Mouse (Mus musculus) frontal cortex, adult 2 months (tissue): ENCODE measurements around the gene Ect2. TPM values are rescaled to one million over a fixed set of nuclear protein-coding genes. Genes with fewer than 3 reads are reported as not detected.

Experiments
- DNase-seq, 2 experiments: peaks; one replicate each; pipeline ENCODE4 v3.0.0; 2022; ENCODE audit warnings: low spot score in 1 of 2; ENCODE audit errors: extremely low spot score in 1 of 2
- polyA plus RNA-seq: library from polyadenylated mRNA; depleted of rRNA; stranded (reverse); fragments of >200 nt; gene quantifications from 2 replicates; pipeline ENCODE4 v1.2.3, GENCODE M21; 2012; rRNA removed

The Ect2 gene
- polyA plus RNA-seq = 0.69 and 0.80 TPM in 2 replicates

GRCm38 (mm10) chr3:27153701-27154209, at the start of gene Ect2:
Gene Ect2 (minus strand): TSS chr3:27153878.
- DNase-seq = peak; percentile 99 to 100

GRCm38 (mm10) chr3:27201728-27202411, 48.2 kb upstream of the Ect2 start:
- DNase-seq = no peak

GRCm38 (mm10) chr3:27199120-27199519, 45.4 kb upstream of the Ect2 start:
- DNase-seq = no peak

- DNase-seq = no peak
These were observed 44.1 kb upstream of the Ect2 start for GRCm38 (mm10) chr3:27197816-27198215.

- no peak for DNase-seq
These were observed 42.9 kb upstream of the Ect2 start for GRCm38 (mm10) chr3:27196529-27196928.

GRCm38 (mm10) chr3:27195573-27196227, 42.0 kb upstream of the Ect2 start:
- DNase-seq = no peak

- no peak for DNase-seq
These were observed 41.5 kb upstream of the Ect2 start for GRCm38 (mm10) chr3:27195153-27195552.

GRCm38 (mm10) chr3:27193844-27194317, 40.2 kb upstream of the Ect2 start:
- DNase-seq = no peak

- DNase-seq = no peak
These were observed 38.2 kb upstream of the Ect2 start for GRCm38 (mm10) chr3:27191856-27192255.

- no peak for DNase-seq
These were observed 37.2 kb upstream of the Ect2 start for GRCm38 (mm10) chr3:27190865-27191264.

GRCm38 (mm10) chr3:27189320-27190261, 35.9 kb upstream of the Ect2 start:
- DNase-seq = peak; percentile 83 to 91

GRCm38 (mm10) chr3:27188386-27188785, 34.7 kb upstream of the Ect2 start:
- DNase-seq = no peak

GRCm38 (mm10) chr3:27183601-27184175, 30.0 kb upstream of the Ect2 start:
- DNase-seq = peak in 1 of 2 experiments; percentile 62

GRCm38 (mm10) chr3:27182733-27183600, 29.3 kb upstream of the Ect2 start, which contains the start of gene Nceh1:
Gene Nceh1 (plus strand): TSS chr3:27182965.
- DNase-seq = peak; percentile 92 to 97

- no peak for DNase-seq
These were observed 26.0 kb upstream of the Ect2 start for GRCm38 (mm10) chr3:27179711-27180110.

GRCm38 (mm10) chr3:27170257-27170656, 16.6 kb upstream of the Ect2 start:
- DNase-seq = no peak

GRCm38 (mm10) chr3:27165481-27166065, 11.9 kb upstream of the Ect2 start:
- DNase-seq = no peak

GRCm38 (mm10) chr3:27162410-27162804, 8.7 kb upstream of the Ect2 start:
- DNase-seq = no peak
